Mouse (Mus musculus) forebrain, embryonic 13.5 days (tissue): ENCODE data around the gene Efemp1. TPM values are rescaled to one million over a fixed set of nuclear protein-coding genes. Genes with fewer than 3 reads are reported as not detected.

Source experiments
- ATAC-seq: fragments of 200-750 bp; cut with Nextera tagmentation; 2 replicates; pipeline ENCODE4 v1.8.0; 2017
- H3K27ac ChIP-seq: fragments of 300-500 bp; sonication (generic); 2 replicates; pipeline ENCODE4 v1.5.1; 2015; ENCODE audit warnings: inconsistent platforms, mild to moderate bottlenecking, moderate library complexity
- H3K27me3 ChIP-seq: fragments of 300-500 bp; sonication (generic); 2 replicates; pipeline ENCODE4 v1.6.1; 2015; ENCODE audit warnings: mild to moderate bottlenecking, inconsistent platforms
- H3K36me3 ChIP-seq: fragments of 300-500 bp; sonication (generic); 2 replicates; pipeline ENCODE4 v1.6.1; 2015; ENCODE audit warnings: mild to moderate bottlenecking, inconsistent platforms; ENCODE audit not compliant: poor library complexity, severe bottlenecking
- H3K4me1 ChIP-seq: fragments of 300-500 bp; sonication (generic); 2 replicates; pipeline ENCODE4 v1.6.1; 2015; ENCODE audit warnings: inconsistent platforms
- H3K4me2 ChIP-seq: fragments of 300-500 bp; sonication (generic); 2 replicates; pipeline ENCODE4 v1.6.1; 2015; ENCODE audit warnings: inconsistent platforms, mild to moderate bottlenecking, moderate library complexity
- H3K4me3 ChIP-seq: fragments of 300-500 bp; sonication (generic); 2 replicates; pipeline ENCODE4 v1.5.1; 2015; ENCODE audit warnings: mild to moderate bottlenecking, inconsistent platforms
- H3K9ac ChIP-seq: fragments of 300-500 bp; sonication (generic); 2 replicates; pipeline ENCODE4 v1.6.1; 2015; ENCODE audit warnings: mild to moderate bottlenecking, inconsistent platforms
- H3K9me3 ChIP-seq: fragments of 300-500 bp; sonication (generic); replicated peaks from 2 replicates; pipeline ENCODE4 v1.6.1; 2016; ENCODE audit warnings: inconsistent platforms
- WGBS: fragments of 180-500 bp; shearing (Covaris S2); methylation state at CpG from one replicate; pipeline ENCODE4 v1.1.7; 2015; 5-methylcytosine and 5-hydroxymethylcytosine counted together
- polyA plus RNA-seq: library from polyadenylated mRNA; unstranded; fragments of >200 nt; fragmentation: Nextera tagmentation; extraction: Ambion mirVana; gene quantifications from 2 replicates; pipeline ENCODE4 v1.2.1, GENCODE M21; 2015

Gene Efemp1
- polyA plus RNA-seq, 1 experiment from 2014 or later = 2.9 TPM

GRCm38 (mm10) chr11:28954673-28955304, 101.8 kb downstream of the Efemp1 start:
- WGBS = 73% methylated on average over 6 of the region's 6 CpGs

GRCm38 (mm10) chr11:28955305-28955701, 102.3 kb downstream of the Efemp1 start:
- Histone ChIP-seq H3K9me3 (no peaks in the 10 kb centered on the region), H3K36me3 (no peaks in the 10 kb centered on the region), H3K4me3 (no peak overlapping the region), H3K4me2 (no peak overlapping the region), H3K27ac (no peak overlapping the region), H3K27me3 (no peaks in the 10 kb centered on the region), H3K9ac (no peak overlapping the region), H3K4me1 (no peaks in the 10 kb centered on the region)
- no peak for ATAC-seq

More at GRCm38 (mm10) chr11:28954673-28955304, 101.8 kb downstream of the Efemp1 start:
- no peak overlapping the region for H3K9ac ChIP-seq
- H3K4me2 ChIP-seq = no peak overlapping the region
- H3K27ac ChIP-seq = no peak overlapping the region
- H3K4me1 ChIP-seq = no peaks in the 10 kb centered on the region
- H3K36me3 ChIP-seq = no peaks in the 10 kb centered on the region
- no peaks in the 10 kb centered on the region for H3K9me3 ChIP-seq
- no peak for ATAC-seq
- no peak overlapping the region for H3K4me3 ChIP-seq
- no peaks in the 10 kb centered on the region for H3K27me3 ChIP-seq

DNA sequence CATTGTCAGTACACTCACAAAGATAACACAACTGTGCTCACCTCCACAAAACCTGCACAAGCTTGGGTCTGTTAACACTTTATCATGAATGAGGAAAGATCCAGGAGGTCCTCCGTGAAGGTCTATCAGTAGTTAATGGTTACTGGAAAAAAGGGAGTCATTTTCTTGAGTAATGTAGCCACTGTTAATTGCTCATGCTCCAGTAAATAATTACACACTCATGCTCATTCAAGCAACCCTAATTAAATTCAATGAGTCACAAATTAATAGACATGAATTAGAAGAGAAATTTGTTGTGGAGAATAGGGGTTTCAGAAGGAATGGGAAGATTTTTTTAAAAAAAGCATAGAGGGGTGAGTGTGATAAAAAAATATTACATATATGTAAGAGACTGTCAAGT, 108.4 kb downstream of the Efemp1 start:
- H3K9me3 ChIP-seq = no peaks in the 10 kb centered on the region
- no peak for ATAC-seq
- no peaks in the 10 kb centered on the region for H3K36me3 ChIP-seq
- no peak overlapping the region for H3K4me3 ChIP-seq
- no peaks in the 10 kb centered on the region for H3K4me1 ChIP-seq
- 71% methylated on average over 1 of the region's 1 CpGs for WGBS
- no peak overlapping the region for H3K4me2 ChIP-seq
- H3K9ac ChIP-seq = no peak overlapping the region
- H3K27ac ChIP-seq = no peak overlapping the region
- no peaks in the 10 kb centered on the region for H3K27me3 ChIP-seq
